Mouse (Mus musculus): ENCODE measurements at regions not wholly inside any gene's neighbourhood (a gene's known extent, or its start where the extent isn't known, plus 50 kb on each side); places are given as distances from the start of the nearest gene placed in this dataset.

DNA sequence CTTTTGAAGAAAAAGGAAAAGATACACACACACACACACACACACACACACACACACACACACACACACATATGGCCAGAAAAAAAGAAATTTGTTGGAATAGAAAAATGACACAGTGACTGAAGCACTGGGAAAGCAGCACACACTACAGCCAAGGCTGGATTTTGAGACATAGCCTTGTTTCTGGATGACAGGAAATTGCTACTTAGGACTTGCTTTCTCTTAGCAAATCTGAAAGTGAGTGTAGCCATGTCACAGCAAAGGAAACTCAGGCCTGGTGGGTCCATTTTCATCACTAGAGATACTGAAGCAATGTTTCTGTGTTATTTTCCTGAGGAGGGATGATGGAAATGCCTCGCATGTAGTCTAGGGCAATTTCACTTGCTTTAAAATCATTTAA is 271.3 kb upstream of the Gpc5 start:
- DNase-seq, result no peak

DNA sequence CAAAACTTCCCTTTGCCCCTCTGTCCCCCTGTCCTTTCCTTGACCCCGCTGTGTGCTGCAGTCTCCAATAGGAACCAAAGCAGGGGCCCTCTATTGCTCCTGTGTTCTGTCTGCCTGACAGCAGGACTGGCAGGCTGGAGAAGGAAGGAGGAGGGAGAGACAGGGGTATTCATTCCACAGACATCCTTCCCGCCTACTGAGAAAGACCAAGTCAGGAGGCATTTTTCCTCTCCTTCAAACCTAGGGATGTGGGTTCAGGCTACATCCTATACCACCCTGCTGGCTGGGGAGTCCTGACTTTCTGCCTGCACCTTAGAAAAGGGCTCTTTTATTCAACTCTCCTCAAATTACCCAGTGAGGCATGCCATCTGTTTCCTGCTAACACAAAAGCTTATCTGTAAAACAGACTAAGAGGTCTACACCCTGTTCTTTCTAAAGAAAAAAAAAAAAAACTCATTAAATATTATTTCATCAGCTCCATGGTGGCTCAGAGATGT is 270.9 kb upstream of the Gpc5 start:
- no peak for DNase-seq

- DNase-seq, result no peak
Observed at GRCm38 (mm10) chr14:114821672-114822071, 270.3 kb upstream of the Gpc5 start.

DNA sequence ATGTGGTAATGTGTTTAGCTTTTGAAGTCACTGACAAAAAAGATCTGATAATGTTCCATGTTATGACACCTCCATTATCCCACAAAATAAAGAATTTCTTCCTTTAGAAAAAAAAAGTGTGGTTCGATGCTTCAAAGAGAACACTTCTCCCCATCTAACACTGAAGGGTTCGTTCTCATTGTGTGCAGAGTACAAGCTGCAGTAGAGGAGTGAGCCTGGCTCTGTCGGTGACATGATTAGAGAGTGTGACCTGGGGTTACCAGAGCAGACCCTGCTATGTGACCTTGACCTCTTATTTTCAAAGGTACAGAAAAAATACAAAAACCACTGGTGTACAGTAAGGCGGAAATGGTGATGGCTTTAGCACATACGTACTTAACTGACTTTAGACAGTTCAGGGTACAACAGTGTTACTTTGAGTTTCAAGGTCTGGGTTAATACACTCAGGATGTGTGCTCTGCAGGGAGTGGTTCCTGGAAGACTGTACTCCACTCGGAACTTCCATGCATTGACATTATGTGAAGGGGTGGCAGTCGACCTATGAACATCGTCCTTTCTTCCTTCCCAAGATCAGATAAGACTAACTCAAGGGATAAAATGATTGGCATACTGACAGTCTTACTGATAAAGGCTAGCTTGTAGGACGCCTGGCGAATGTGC is 265.2 kb upstream of the Gpc5 start:
- DNase-seq, result no peak

DNA sequence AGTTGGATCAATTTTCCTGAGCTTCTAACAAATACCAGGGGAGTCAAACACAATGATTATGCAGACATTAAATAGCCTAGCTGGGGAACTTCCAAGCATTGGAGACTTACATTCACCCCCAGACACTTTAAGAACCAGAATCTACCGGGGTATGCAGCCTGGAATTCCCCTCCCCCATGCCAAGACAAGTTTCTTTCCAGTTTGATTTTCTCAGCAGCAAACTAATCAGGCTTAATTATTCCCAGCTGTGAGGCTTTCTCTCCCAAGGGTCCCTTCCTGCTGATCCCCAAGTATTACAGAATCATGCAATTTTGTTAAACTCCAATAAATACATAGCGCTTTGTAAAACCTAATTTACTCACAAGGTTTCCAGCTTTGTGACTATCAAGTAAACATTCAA is 262.7 kb upstream of the Gpc5 start:
- no peak for DNase-seq

DNA sequence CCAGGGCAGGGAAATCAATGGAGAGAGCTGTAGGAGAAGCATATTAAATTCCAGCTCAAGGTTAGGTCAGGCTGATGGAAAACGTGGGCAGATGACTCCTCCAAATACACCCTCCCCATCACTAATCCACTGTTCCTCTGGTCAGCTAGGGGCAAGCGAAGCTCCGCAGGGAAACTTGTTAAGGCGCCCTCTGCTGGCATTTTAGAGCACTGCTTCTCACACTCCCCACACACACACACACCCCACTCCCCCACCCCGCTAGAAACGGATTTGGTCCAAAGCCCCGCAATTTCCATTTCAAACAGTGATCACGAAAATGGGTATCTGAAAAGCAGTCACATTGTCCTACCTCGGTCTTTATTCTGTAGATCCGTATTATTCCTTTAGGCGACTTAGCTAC is 259.0 kb upstream of the Gpc5 start:
- DNase-seq, result no peak

DNA sequence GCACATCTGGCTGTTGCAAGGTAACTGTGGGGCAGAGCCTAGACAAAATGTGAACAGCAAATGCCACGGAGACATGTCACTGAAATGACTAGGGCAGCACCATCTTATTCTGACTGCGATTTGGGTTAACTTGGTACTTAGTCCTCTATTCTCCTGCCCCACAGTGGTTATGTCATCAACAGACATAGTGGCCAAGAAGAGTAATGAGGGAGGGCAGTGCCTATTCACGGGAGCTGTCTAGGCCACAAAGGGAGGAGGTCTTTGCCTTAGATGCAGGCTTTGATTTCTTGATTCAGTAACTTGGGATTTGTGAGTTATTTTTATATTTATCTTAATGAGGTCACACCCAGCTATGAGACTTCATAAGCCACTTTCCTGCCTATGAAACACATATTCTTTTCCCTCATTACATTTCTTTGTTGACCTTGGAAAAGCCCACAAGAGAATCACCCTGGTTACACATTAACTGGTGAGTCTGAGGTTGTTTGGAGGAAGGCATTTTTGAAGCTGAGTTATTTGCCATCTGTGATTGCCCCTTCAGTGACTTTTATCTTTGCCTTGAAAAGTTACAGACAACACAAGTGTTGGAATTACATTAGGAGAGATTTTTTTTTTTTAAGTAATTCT is 255.2 kb upstream of the Gpc5 start:
- DNase-seq, result no peak

GRCm38 (mm10) chr14:114837652-114838276 is 254.3 kb upstream of the Gpc5 start:
- no peak for DNase-seq

DNA sequence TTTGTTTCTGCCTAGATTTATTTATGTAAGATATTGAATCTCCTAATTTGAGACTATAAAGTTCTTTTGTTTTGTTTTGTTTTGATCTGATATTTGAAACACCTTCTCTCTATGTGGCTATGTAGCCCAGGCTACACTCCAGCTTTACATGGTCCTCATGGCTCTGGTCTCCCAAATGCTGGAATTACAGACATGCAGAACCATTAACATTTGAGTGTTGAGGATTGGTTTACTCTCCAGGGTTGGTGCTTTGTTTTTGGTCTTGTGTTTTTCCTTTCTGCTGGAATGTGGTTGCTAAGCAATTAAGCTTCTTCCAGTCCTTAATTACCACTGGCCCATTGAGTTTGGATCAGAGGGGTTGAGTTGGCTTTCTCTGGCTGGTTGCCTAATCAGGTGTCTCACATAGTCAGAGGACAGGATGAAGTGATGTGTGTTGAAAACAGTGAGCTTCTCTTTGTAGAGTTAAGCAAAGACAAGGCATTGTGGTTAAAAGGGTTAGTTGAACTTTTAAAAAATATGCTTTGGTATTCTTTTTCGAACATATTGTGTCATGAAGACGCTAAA is 252.6 kb upstream of the Gpc5 start:
- no peak for DNase-seq

GRCm38 (mm10) chr14:114840766-114841165 is 251.2 kb upstream of the Gpc5 start:
- no peak for DNase-seq

DNA sequence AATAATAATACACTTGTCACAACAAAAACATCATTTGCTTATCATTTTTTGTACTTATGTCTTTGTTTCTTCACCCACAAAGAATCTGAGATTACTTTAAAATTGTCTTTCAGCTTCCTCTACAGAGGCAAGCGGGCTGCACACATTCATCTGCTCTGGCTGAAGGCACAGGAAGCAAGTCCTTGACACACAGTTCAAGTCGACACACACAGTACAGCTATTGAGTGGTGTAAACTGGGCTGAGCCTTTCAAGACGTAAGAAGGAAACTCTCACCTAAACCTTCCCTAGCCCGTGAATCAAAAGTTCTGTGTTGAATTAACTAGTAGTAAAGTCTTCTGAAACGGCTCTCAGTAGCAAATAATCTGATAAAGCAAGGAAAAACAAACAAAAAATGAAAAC is 250.5 kb upstream of the Gpc5 start:
- DNase-seq, result no peak

- no peak for DNase-seq
Observed at GRCm38 (mm10) chr14:114842327-114842726, 249.7 kb upstream of the Gpc5 start.

- DNase-seq, result no peak
Observed at GRCm38 (mm10) chr14:114843105-114843743, 248.8 kb upstream of the Gpc5 start.

DNA sequence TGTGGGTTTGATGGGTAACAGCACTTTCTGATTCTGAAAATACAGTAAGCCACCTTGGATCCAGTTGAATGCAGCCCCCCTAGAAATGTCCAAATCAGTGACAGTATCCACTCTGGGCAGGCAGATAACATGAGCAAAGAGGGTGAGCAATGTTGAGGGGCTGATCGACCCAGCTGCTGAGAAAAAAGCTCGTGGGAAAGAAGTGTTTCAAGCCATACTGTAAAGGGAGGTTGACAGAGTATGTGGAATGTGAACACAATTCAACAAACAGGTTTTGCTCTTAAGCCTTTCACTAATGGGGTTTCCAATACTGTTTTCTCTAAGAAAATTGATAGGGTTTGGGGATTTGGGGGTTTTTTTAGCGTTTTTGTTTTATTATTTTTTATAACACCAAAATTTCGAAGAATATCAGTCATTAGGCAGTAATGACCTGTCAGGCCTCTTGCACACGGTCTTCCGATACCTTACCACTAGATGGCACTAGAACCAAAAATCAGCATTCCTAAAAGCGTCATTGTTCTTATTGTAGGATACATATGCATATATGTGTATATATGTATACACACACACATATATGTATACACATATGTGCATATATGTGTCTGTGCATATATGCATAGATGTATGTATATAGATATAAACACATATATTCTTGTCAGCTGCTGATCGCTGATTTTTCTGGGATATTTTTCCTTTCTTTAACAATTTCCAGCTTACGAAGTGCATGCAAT is 237.5 kb upstream of the Gpc5 start:
- DNase-seq, result no peak

DNA sequence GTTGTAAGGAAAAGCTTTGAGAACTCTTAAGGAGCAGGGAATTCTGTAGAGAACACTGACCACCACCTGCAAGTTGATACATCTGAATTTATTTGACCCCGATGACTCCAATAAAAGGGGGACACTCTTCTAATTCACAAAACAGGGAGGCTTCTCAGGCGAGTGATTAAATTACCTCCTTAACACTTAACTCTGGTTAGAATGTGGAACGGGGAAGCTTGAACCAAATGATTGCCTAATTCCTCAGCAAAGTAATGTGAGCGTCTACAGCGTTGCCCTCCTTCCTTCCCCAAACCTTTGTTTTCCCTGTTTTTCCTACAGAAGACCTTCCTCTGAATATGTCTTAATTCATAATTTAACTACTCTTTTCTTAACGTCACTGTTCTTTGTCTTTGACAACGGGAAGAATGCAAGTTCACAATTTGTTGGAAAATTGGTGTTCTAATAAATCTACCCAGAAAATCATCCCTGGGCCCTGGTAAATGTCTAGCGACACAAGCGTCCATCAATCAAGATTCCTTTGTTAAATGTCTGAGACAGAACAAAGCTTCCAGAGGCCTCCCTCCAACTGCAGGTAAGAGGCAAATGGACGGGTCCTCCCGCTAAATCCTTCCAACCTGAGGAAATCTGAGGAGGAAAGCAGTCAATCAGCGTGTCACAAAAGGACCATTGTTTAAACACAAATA is 236.8 kb upstream of the Gpc5 start:
- no peak for DNase-seq

GRCm38 (mm10) chr14:114855746-114856145 is 236.3 kb upstream of the Gpc5 start:
- no peak for DNase-seq

DNA sequence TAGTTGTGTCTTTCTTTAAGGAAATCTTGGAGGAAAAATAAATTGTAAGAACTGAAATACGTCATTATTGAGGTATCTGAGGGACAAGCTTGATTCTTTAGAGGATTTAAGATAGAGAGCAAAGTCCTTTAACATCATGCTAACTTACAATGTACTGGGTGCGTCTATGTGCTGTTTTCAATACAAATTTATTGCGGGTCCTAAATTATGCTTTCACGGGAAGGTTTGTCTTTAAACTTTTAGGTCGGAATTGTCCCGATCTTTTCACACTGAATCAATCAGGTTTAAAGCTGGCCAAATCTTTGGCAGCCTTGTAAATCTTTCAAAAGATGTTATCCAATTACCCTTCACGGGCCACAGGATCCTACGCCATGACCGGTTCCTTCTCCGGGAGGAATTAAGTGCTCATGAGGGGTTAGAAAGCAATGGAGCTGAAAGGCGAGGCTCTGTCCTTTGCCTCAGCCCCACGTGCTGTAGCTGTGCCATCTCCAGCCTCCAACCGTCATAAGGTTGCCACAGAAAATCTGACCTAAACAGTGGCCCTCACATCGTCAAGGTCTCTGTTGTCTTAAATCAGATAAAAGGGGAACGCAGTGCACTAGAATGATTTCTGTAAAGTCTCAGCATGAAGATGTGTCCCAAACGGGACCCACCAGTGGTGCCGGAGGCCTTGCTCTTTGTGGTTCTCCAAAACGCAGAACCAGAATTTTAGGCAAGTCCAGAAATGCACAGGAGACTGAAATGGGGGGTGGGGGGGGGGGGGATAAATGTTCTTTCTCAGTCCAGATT is 235.6 kb upstream of the Gpc5 start:
- DNase-seq, result no peak

DNA sequence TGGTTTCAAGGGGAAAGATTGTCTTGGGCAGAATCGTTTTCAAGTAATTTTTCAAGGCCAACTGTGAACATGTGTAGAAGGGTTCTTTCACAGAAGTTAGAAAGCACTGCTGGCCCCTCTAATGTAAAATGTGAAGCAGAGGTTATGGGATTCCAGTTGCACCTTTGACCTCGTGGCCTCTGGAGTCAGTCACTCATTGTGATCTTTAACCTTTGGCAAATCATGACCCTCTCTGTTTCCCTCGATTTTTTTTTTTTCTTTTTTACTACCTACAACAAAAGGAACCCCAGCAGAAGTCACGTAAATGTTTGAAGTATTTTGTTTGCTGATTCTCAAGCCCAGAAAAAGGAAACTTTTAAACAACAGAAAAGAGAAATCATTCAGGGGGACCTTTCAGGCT is 234.8 kb upstream of the Gpc5 start:
- DNase-seq, result no peak

DNA sequence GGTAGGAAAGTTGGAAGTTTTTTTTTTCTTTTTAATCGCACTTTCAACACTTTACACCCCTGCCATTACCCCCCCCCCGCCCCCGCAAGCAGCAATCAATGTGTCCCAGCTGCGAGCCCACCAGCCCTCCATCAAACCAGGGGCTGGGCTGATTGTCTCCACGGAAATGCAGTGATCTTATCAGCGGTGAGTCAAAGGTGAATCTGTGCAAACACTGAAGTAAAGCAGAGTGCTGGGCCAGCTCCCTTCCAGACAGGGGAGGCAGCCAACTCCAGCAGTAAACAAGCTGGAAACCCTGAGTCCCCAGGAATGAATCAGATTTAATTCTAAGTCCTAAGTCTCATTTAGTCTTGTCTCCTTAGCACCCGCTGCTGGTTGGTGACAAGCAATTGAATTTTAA is 234.3 kb upstream of the Gpc5 start:
- no peak for DNase-seq

- DNase-seq, result no peak
Observed at GRCm38 (mm10) chr14:114863585-114863984, 228.4 kb upstream of the Gpc5 start.

GRCm38 (mm10) chr14:114864102-114864501 is 227.9 kb upstream of the Gpc5 start:
- DNase-seq, result no peak

All from cerebellum, adult 8-10 months (tissue).